Mouse (Mus musculus) ES-Bruce4 (cell line): ENCODE data around the gene Pdgfa.

Experiments used
- CTCF ChIP-seq: IDR thresholded peaks from one replicate; pipeline ENCODE4 v1.8.1; 2011; ENCODE audit warnings: low read depth, low read length
- EP300 ChIP-seq: IDR thresholded peaks from 2 replicates; pipeline ENCODE4 v1.6.1; 2011; ENCODE audit warnings: low read depth, low read length; ENCODE audit not compliant: insufficient read depth

DNA sequence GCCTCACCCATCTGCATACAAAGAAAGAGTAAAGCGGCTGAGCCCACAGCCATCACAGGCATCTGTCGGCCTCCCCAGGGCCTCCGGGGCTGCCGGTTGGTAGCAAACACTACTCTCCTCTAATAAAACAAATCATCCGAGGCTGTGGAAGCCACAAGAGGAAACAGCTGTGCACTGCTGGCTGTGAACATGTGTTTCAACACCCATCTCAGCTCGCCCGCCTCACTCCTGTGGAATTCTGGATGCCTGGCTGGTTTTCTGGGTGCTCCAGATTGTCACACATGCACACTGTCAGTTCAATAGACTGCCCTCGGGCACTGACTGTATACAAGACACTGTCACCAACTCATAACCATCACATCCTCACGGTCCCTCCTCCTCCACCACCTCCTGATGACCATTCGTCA is 40.7 kb downstream of the Pdgfa start:
- no peak for TF ChIP-seq CTCF
- TF ChIP-seq EP300: no peak
